Mouse (Mus musculus): ENCODE measurements around the gene Sp140. TPM values are rescaled to one million over a fixed set of nuclear protein-coding genes. Genes with fewer than 3 reads are reported as not detected.

Gene Sp140
- polyA plus RNA-seq, 1 experiment from 2014 or later: 1.1 TPM

DNA sequence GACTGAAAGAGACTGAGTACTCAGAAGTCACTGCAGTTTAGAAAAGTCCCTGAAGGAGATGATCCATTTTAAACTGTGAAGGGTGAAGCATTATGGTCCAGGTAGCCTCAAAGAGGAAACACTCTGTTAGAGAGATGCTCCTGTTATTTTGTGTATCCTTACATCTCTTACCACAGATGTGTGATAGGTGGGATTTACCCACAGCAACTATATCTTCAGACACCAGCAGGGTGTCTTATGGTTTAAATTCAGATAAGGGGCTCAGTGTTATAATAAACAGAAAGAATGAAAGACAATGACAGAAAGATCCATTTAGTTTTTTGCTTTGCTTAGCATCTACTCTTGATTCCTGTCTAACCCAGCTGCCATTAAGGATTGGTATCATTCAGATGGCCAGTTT is 64.1 kb downstream of the Sp140 start:
- Histone ChIP-seq H3K9me3 (ENCODE audit: control insufficient read depth, low read length) (no peaks in the 10 kb centered on the region), H3K27me3 (ENCODE audit: control insufficient read depth, insufficient read depth, low read length) (no peaks in the 10 kb centered on the region), H3K27ac (replicated peaks) (no peak overlapping the region), H3K4me1 (replicated peaks; ENCODE audit: control insufficient read depth, insufficient read depth) (no peaks in the 10 kb centered on the region), H3K4me3 (ENCODE audit: low read depth, low read length) (no peak overlapping the region), H3K9ac (ENCODE audit: low read length) (no peak overlapping the region), H3K4me2 (replicated peaks; ENCODE audit: low read depth) (no peak overlapping the region), H3K36me3 (ENCODE audit: control insufficient read depth, insufficient read depth, low read length) (no peaks in the 10 kb centered on the region)
- ATAC-seq (ENCODE audit: low FRiP score, low TSS enrichment): no peak
- TF ChIP-seq EP300 (optimal IDR thresholded peaks at IDR 0.05): no peak
- no peak for TF ChIP-seq CTCF (IDR thresholded peaks at IDR 0.05; ENCODE audit: low read depth)
- DNase-seq (ENCODE audit: low spot score): no peak

DNA sequence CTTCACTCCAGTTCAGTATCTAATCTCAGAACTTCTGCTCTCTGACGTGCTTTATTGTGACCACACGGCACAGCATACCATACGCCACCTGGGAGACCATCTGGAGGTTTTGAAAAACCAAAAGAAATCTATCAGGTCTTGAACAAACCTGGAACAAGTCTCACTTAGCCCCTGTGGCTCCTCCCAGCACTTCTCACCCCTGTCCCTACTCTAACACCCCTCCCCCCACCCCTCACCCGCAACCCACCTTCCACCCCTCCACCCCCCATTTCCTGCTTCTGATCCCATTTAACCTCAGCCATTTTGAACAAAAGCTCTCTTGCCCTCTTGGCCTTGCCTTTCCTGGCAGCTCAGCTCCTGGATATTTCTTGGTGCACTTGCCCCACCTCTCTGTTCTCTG is 80.0 kb downstream of the Sp140 start:
- Histone ChIP-seq H3K4me3 (ENCODE audit: low read depth, low read length) (no peak overlapping the region), H3K9ac (ENCODE audit: low read length) (no peak overlapping the region), H3K27ac (replicated peaks) (no peak overlapping the region), H3K4me2 (replicated peaks; ENCODE audit: low read depth) (no peak overlapping the region), H3K36me3 (ENCODE audit: control insufficient read depth, insufficient read depth, low read length) (no peaks in the 10 kb centered on the region), H3K27me3 (ENCODE audit: control insufficient read depth, insufficient read depth, low read length) (no peaks in the 10 kb centered on the region), H3K9me3 (ENCODE audit: control insufficient read depth, low read length) (no peaks in the 10 kb centered on the region), H3K4me1 (replicated peaks; ENCODE audit: control insufficient read depth, insufficient read depth) (no peaks in the 10 kb centered on the region)
- WGBS: 34% methylated on average over 4 of the region's 4 CpGs
- TF ChIP-seq CTCF (IDR thresholded peaks at IDR 0.05; ENCODE audit: low read depth) (no peak), EP300 (optimal IDR thresholded peaks at IDR 0.05) (no peak)
- DNase-seq (ENCODE audit: low spot score) (no peak), ATAC-seq (ENCODE audit: low FRiP score, low TSS enrichment) (no peak)

DNA sequence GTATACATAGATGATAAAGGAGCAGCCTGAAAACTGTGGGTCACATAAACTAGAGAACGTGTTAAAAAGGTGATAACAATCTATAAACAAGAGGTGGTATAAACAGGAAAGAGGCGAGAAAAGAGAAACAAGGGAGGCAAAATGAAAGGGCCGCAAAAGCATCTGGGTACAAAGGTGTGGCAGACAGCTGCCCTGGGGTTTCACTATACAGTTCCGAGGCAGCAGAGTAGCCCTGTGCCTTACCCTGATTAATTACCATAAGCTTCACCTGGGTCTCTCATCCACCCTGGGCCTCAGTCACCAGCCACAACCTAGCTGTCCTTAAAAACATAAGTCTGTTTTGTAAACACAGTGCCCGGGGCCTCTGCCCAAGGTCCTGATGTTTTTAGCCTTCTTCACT is 86.5 kb downstream of the Sp140 start:
- no peaks in the 10 kb centered on the region for H3K27me3 ChIP-seq (ENCODE audit: control insufficient read depth, insufficient read depth, low read length)
- TF ChIP-seq EP300 (optimal IDR thresholded peaks at IDR 0.05) (no peak), CTCF (IDR thresholded peaks at IDR 0.05; ENCODE audit: low read depth) (no peak)
- 39% methylated on average over 5 of the region's 5 CpGs for WGBS

GRCm38 (mm10) chr1:85687346-85687745 is 87.2 kb downstream of the Sp140 start:
- Histone ChIP-seq H3K36me3 (ENCODE audit: control insufficient read depth, insufficient read depth, low read length) (no peaks in the 10 kb centered on the region), H3K27me3 (ENCODE audit: control insufficient read depth, insufficient read depth, low read length) (no peaks in the 10 kb centered on the region), H3K4me1 (replicated peaks; ENCODE audit: control insufficient read depth, insufficient read depth) (no peaks in the 10 kb centered on the region), H3K9ac (ENCODE audit: low read length) (no peak overlapping the region), H3K4me2 (replicated peaks; ENCODE audit: low read depth) (no peak overlapping the region), H3K9me3 (ENCODE audit: control insufficient read depth, low read length) (no peaks in the 10 kb centered on the region), H3K4me3 (ENCODE audit: low read depth, low read length) (no peak overlapping the region), H3K27ac (replicated peaks) (no peak overlapping the region)
- DNase-seq (ENCODE audit: low spot score) (no peak), ATAC-seq (ENCODE audit: low FRiP score, low TSS enrichment) (no peak)
- TF ChIP-seq CTCF (IDR thresholded peaks at IDR 0.05; ENCODE audit: low read depth) (no peak), EP300 (optimal IDR thresholded peaks at IDR 0.05) (no peak)
- WGBS: 51% methylated on average over 5 of the region's 5 CpGs

More for the DNA sequence above, 86.5 kb downstream of the Sp140 start:
- Histone ChIP-seq H3K36me3 (ENCODE audit: control insufficient read depth, insufficient read depth, low read length) (no peaks in the 10 kb centered on the region), H3K4me3 (ENCODE audit: low read depth, low read length) (no peak overlapping the region), H3K9ac (ENCODE audit: low read length) (no peak overlapping the region), H3K4me1 (replicated peaks; ENCODE audit: control insufficient read depth, insufficient read depth) (no peaks in the 10 kb centered on the region), H3K9me3 (ENCODE audit: control insufficient read depth, low read length) (no peaks in the 10 kb centered on the region), H3K4me2 (replicated peaks; ENCODE audit: low read depth) (no peak overlapping the region), H3K27ac (replicated peaks) (no peak overlapping the region)
- ATAC-seq (ENCODE audit: low FRiP score, low TSS enrichment): no peak
- no peak for DNase-seq (ENCODE audit: low spot score)

- H3K9ac ChIP-seq (ENCODE audit: low read length): no peak overlapping the region
- H3K4me2 ChIP-seq (replicated peaks; ENCODE audit: low read depth): no peak overlapping the region
- H3K4me3 ChIP-seq (ENCODE audit: low read depth, low read length): no peak overlapping the region
- H3K27me3 ChIP-seq (ENCODE audit: control insufficient read depth, insufficient read depth, low read length): no peaks in the 10 kb centered on the region
- no peaks in the 10 kb centered on the region for H3K36me3 ChIP-seq (ENCODE audit: control insufficient read depth, insufficient read depth, low read length)
- TF ChIP-seq CTCF (IDR thresholded peaks at IDR 0.05; ENCODE audit: low read depth) (no peak), EP300 (optimal IDR thresholded peaks at IDR 0.05) (no peak)
- no peak for DNase-seq (ENCODE audit: low spot score)
- no peaks in the 10 kb centered on the region for H3K4me1 ChIP-seq (replicated peaks; ENCODE audit: control insufficient read depth, insufficient read depth)
- no peak for ATAC-seq (ENCODE audit: low FRiP score, low TSS enrichment)
- H3K9me3 ChIP-seq (ENCODE audit: control insufficient read depth, low read length): no peaks in the 10 kb centered on the region
- H3K27ac ChIP-seq (replicated peaks): no peak overlapping the region
- 82% methylated on average over 3 of the region's 3 CpGs for WGBS
Measured at GRCm38 (mm10) chr1:85690544-85690943, 90.4 kb downstream of the Sp140 start.

GRCm38 (mm10) chr1:85692281-85692680 is 92.1 kb downstream of the Sp140 start:
- TF ChIP-seq CTCF (IDR thresholded peaks at IDR 0.05; ENCODE audit: low read depth) (no peak), EP300 (optimal IDR thresholded peaks at IDR 0.05) (no peak)
- WGBS: 52% methylated on average over 1 of the region's 1 CpGs
- no peak for ATAC-seq (ENCODE audit: low FRiP score, low TSS enrichment)
- DNase-seq (ENCODE audit: low spot score): no peak
- Histone ChIP-seq H3K4me3 (ENCODE audit: low read depth, low read length) (no peak overlapping the region), H3K27me3 (ENCODE audit: control insufficient read depth, insufficient read depth, low read length) (no peaks in the 10 kb centered on the region), H3K4me2 (replicated peaks; ENCODE audit: low read depth) (no peak overlapping the region), H3K9ac (ENCODE audit: low read length) (no peak overlapping the region), H3K36me3 (ENCODE audit: control insufficient read depth, insufficient read depth, low read length) (no peaks in the 10 kb centered on the region), H3K4me1 (replicated peaks; ENCODE audit: control insufficient read depth, insufficient read depth) (no peaks in the 10 kb centered on the region), H3K27ac (replicated peaks) (no peak overlapping the region), H3K9me3 (ENCODE audit: control insufficient read depth, low read length) (no peaks in the 10 kb centered on the region)
